Comparison of ENCODE assay signal across 12 mouse cellular contexts in the genomic region with DNA sequence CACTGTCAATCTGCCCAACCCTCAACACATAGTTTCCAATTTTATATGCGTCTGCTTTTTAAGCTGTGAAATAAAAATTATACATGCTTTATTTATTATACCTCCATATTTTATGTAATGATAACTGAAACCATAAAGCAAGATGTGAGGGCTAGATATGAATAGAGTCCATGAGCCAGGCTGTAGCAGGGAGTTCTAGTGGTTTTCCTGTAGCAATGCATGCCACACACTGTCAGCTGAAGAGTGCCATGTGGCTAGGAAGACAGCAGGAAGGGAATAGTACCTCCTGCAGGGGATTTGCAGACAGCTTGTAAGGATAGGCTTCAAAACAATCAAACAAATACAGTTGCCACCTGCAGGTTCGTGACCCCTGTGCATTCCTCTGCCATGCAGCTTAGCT. TPM values are rescaled to one million over a fixed set of nuclear protein-coding genes. Genes with fewer than 3 reads are reported as not detected.
A peak's percentile ranks its signal among the peaks of the same experiment; 100 is the strongest.
DNase-seq lines count a peak whose midpoint lies in the region; ATAC-seq lines count a peak whose summit lies in the region.
"Had no signal": no experiment of that assay in that cellular context is flagged by ENCODE, and none has a peak within 500 bp of the region (broad histone marks: within the 10 kb centered on the region; RNA-seq: fewer than 3 reads in every experiment).

No protein-coding gene starts in this region.

- H3K4me2 ChIP-seq in hindbrain, embryonic 16.5 days (ENCODE audit: low read length): no peak overlapping the region
- H3K4me2 ChIP-seq in hindbrain, embryonic 12.5 days (replicated peaks): no peak overlapping the region
- no peak overlapping the region for H3K4me2 ChIP-seq in forebrain, embryonic 14.5 days (ENCODE audit: low read length)
- H3K4me2 ChIP-seq: heart, embryonic 11.5 days had no signal

- 34% methylated on average over 2 of the region's 2 CpGs for WGBS in hindbrain, embryonic 16.5 days
- WGBS in hindbrain, embryonic 12.5 days: 44% methylated on average over 2 of the region's 2 CpGs
- 44% methylated on average over 2 of the region's 2 CpGs for WGBS in forebrain, embryonic 14.5 days

- H3K27ac ChIP-seq in hindbrain, embryonic 16.5 days (ENCODE audit: low read depth, low read length): no peak overlapping the region
- H3K27ac ChIP-seq in hindbrain, embryonic 12.5 days: no peak overlapping the region
- no peak overlapping the region for H3K27ac ChIP-seq in forebrain, embryonic 14.5 days (ENCODE audit: low read depth, low read length)

- ATAC-seq in hindbrain, embryonic 16.5 days: peak; percentile 56; the same call in 1 of the 2 replicates
- no peak for ATAC-seq in hindbrain, embryonic 12.5 days (ENCODE audit: low FRiP score)
- ATAC-seq in forebrain, embryonic 14.5 days: peak; percentile 29; the same call in 1 of the 2 replicates
- ATAC-seq: intestine, postnatal 0 days had no signal

- H3K36me3 ChIP-seq in hindbrain, embryonic 16.5 days (ENCODE audit: control insufficient read depth, insufficient read depth, low read length): no peaks in the 10 kb centered on the region
- H3K36me3 ChIP-seq in hindbrain, embryonic 12.5 days: no peaks in the 10 kb centered on the region
- no peaks in the 10 kb centered on the region for H3K36me3 ChIP-seq in forebrain, embryonic 14.5 days (ENCODE audit: control insufficient read depth, insufficient read depth, low read length)

- intact Hi-C loops in left cerebral cortex, postnatal 10 days (cut with DNase I): no loop called here

- peaks cover 4% of the 10 kb centered on the region for H3K4me1 ChIP-seq in hindbrain, embryonic 16.5 days (ENCODE audit: control insufficient read depth, insufficient read depth, low read depth, low read length)
- H3K4me1 ChIP-seq in hindbrain, embryonic 12.5 days: no peaks in the 10 kb centered on the region
- no peaks in the 10 kb centered on the region for H3K4me1 ChIP-seq in forebrain, embryonic 14.5 days (ENCODE audit: control insufficient read depth, insufficient read depth, low read length)

- H3K9me3 ChIP-seq in hindbrain, embryonic 16.5 days (ENCODE audit: control insufficient read depth, low read length): no peaks in the 10 kb centered on the region
- H3K9me3 ChIP-seq in hindbrain, embryonic 12.5 days (replicated peaks): no peaks in the 10 kb centered on the region
- H3K9me3 ChIP-seq in forebrain, embryonic 14.5 days (replicated peaks; ENCODE audit: control insufficient read depth, low read length): no peaks in the 10 kb centered on the region

- no peak overlapping the region for H3K4me3 ChIP-seq in hindbrain, embryonic 16.5 days (ENCODE audit: low read length)
- no peak overlapping the region for H3K4me3 ChIP-seq in hindbrain, embryonic 12.5 days
- no peak overlapping the region for H3K4me3 ChIP-seq in forebrain, embryonic 14.5 days (ENCODE audit: low read depth, low read length)

- H3K9ac ChIP-seq in hindbrain, embryonic 16.5 days (ENCODE audit: low read depth, low read length): no peak overlapping the region
- H3K9ac ChIP-seq in hindbrain, embryonic 12.5 days: no peak overlapping the region
- H3K9ac ChIP-seq in forebrain, embryonic 14.5 days (ENCODE audit: low read length): no peak overlapping the region

- DNase-seq in cerebellum, adult 11 months: peak; percentile 12
- peak; percentile 15 for DNase-seq in forebrain, embryonic 14.5 days (ENCODE audit: low spot score)
- DNase-seq in retina, postnatal 1 day: peak; percentile 48
- no peak for DNase-seq in lung, postnatal 14 days
- no peak for DNase-seq in left cerebral cortex, postnatal 10 days (ENCODE audit: extremely low spot score in 1 of 2, low spot score in 2 of 2)
- no peak for DNase-seq in kidney, postnatal 25 days
- DNase-seq: B cell, adult 2 months; heart, postnatal 4 days had no signal

- no peaks in the 10 kb centered on the region for H3K27me3 ChIP-seq in hindbrain, embryonic 16.5 days (replicated peaks; ENCODE audit: control insufficient read depth, insufficient read depth, low read length)
- H3K27me3 ChIP-seq in hindbrain, embryonic 12.5 days: no peaks in the 10 kb centered on the region
- H3K27me3 ChIP-seq in forebrain, embryonic 14.5 days (replicated peaks; ENCODE audit: control insufficient read depth, insufficient read depth, low read length): no peaks in the 10 kb centered on the region

RNA-seq across cellular contexts. Expression of a gene that starts 42.9 kb away (rescaled TPM):
- 122 and 123 TPM in 2 replicates for polyA plus RNA-seq in hindbrain, embryonic 16.5 days (2015; fragmentation: Nextera tagmentation; extraction: Ambion mirVana)
- polyA plus RNA-seq in hindbrain, embryonic 12.5 days (2016; fragmentation: Nextera tagmentation; extraction: Ambion mirVana): 29.4 and 30.9 TPM in 2 replicates
- polyA plus RNA-seq in forebrain, embryonic 14.5 days (2014; fragmentation: Nextera tagmentation; extraction: Ambion mirVana): 56.9 and 67.0 TPM in 2 replicates
- total RNA-seq in left cerebral cortex, postnatal 10 days (2021): 100 to 1,000 TPM; 203 to 215 TPM

Comparison
In these comparisons a context has a peak if more than half of its experiments do, and no peak if none do; other contexts are left out.
1. DNase-seq: peak in cerebellum, adult 11 months (single experiment), forebrain, embryonic 14.5 days (single experiment) and retina, postnatal 1 day (single experiment); none in lung, postnatal 14 days (single experiment), left cerebral cortex, postnatal 10 days (0 of 2) and kidney, postnatal 25 days (0 of 2).